Mouse (Mus musculus) neural tube, embryonic 11.5 days (tissue): Measurements from ENCODE around the gene Haus2. TPM values are rescaled to one million over a fixed set of nuclear protein-coding genes. Genes with fewer than 3 reads are reported as not detected.

Source experiments
- ATAC-seq: fragments of 200-750 bp; cut with Nextera tagmentation; 2 replicates; pipeline ENCODE4 v1.8.0; 2017; ENCODE audit warnings: moderate number of reproducible peaks, mild to moderate bottlenecking, moderate TSS enrichment, moderate library complexity; ENCODE audit not compliant: insufficient read depth, low FRiP score, low TSS enrichment
- DNase-seq: peaks from one replicate; pipeline ENCODE4 v3.0.0-alpha.2; 2015; ENCODE audit warnings: low spot score
- H3K27ac ChIP-seq: fragments of 300-500 bp; sonication (generic); 2 replicates; pipeline ENCODE4 v1.5.1; 2014; ENCODE audit warnings: low read depth, mild to moderate bottlenecking, low read length
- H3K27me3 ChIP-seq: fragments of 300-500 bp; sonication (generic); 2 replicates; pipeline ENCODE4 v1.6.1; 2014; ENCODE audit warnings: mild to moderate bottlenecking, low read length, mixed read lengths; ENCODE audit not compliant: control insufficient read depth, insufficient read depth
- H3K36me3 ChIP-seq: fragments of 300-500 bp; sonication (generic); 2 replicates; pipeline ENCODE4 v1.6.1; 2014; ENCODE audit warnings: mild to moderate bottlenecking, low read length, moderate library complexity, mixed read lengths; ENCODE audit not compliant: control insufficient read depth, insufficient read depth
- H3K4me1 ChIP-seq: fragments of 300-500 bp; sonication (generic); 2 replicates; pipeline ENCODE4 v1.6.1; 2014; ENCODE audit warnings: low read length, mixed read lengths; ENCODE audit not compliant: control insufficient read depth, insufficient read depth
- H3K4me2 ChIP-seq: fragments of 300-500 bp; sonication (generic); 2 replicates; pipeline ENCODE4 v1.6.1; 2014; ENCODE audit warnings: low read depth, mild to moderate bottlenecking, moderate library complexity
- H3K4me3 ChIP-seq: fragments of 300-500 bp; sonication (generic); 2 replicates; pipeline ENCODE4 v1.5.1; 2014; ENCODE audit warnings: low read depth, low read length
- H3K9ac ChIP-seq: fragments of 300-500 bp; sonication (generic); 2 replicates; pipeline ENCODE4 v1.6.1; 2014; ENCODE audit warnings: mild to moderate bottlenecking, low read length
- H3K9me3 ChIP-seq: fragments of 300-500 bp; sonication (generic); 2 replicates; pipeline ENCODE4 v1.6.1; 2016; ENCODE audit warnings: low read length; ENCODE audit not compliant: control insufficient read depth
- WGBS: fragments of 180-500 bp; shearing (Covaris S2); extraction: QIAGEN DNeasy Blood & Tissue Kit; methylation state at CpG from one replicate; pipeline ENCODE4 v1.1.7; 2014; 5-methylcytosine and 5-hydroxymethylcytosine counted together
- polyA plus RNA-seq: library from polyadenylated mRNA; unstranded; fragments of >200 nt; fragmentation: Nextera tagmentation; extraction: Ambion mirVana; gene quantifications from 2 replicates; pipeline ENCODE4 v1.2.1, GENCODE M21; 2014

Haus2 gene
- polyA plus RNA-seq, 1 experiment from 2014 or later: 35.7 TPM

DNA sequence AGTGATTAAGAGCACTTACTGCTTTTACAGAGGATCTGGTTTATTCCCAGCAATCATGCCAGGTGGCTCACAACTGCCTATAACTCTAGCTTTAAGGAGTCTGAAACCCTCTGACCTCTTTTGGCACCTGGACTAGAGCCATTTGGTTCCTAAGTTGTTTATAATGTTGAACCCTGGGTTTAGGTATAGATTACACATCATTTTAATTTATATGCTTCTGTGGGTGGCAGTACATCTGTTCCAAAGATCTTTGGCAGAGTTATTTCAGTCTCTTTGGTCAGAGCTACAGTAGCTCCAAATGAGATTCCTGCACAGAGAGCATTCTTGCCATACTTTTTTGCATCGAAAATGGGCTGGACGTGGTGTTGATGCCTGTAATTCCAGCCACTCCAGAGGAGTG is 11.4 kb upstream of the Haus2 start:
- H3K4me2 ChIP-seq: no peak overlapping the region
- DNase-seq (no peak), ATAC-seq (no peak)
- H3K9ac ChIP-seq: no peak overlapping the region
- H3K4me3 ChIP-seq: no peak overlapping the region
- no peaks in the 10 kb centered on the region for H3K27me3 ChIP-seq
- H3K36me3 ChIP-seq: peaks cover 11% of the 10 kb centered on the region; the same call in 1 of the 2 replicates
- no peak overlapping the region for H3K27ac ChIP-seq
- 92% methylated on average over 2 of the region's 2 CpGs for WGBS
- no peaks in the 10 kb centered on the region for H3K4me1 ChIP-seq
- H3K9me3 ChIP-seq: no peaks in the 10 kb centered on the region

GRCm38 (mm10) chr2:120599506-120599905 is 9.7 kb upstream of the Haus2 start:
- WGBS: 94% methylated on average over 4 of the region's 4 CpGs
- no peaks in the 10 kb centered on the region for H3K4me1 ChIP-seq
- H3K36me3 ChIP-seq: peaks cover 11% of the 10 kb centered on the region; the same call in 1 of the 2 replicates
- no peak overlapping the region for H3K9ac ChIP-seq
- no peak overlapping the region for H3K4me2 ChIP-seq
- no peak overlapping the region for H3K4me3 ChIP-seq
- no peaks in the 10 kb centered on the region for H3K9me3 ChIP-seq
- DNase-seq (no peak), ATAC-seq (no peak)
- H3K27ac ChIP-seq: no peak overlapping the region
- H3K27me3 ChIP-seq: no peaks in the 10 kb centered on the region

- H3K9me3 ChIP-seq: no peaks in the 10 kb centered on the region
- ATAC-seq (no peak), DNase-seq (no peak)
- 85% methylated on average over 6 of the region's 6 CpGs for WGBS
- H3K27ac ChIP-seq: no peak overlapping the region
- H3K36me3 ChIP-seq: no peaks in the 10 kb centered on the region
- H3K4me3 ChIP-seq: no peak overlapping the region
- H3K4me2 ChIP-seq: no peak overlapping the region
- peaks cover 10% of the 10 kb centered on the region for H3K4me1 ChIP-seq
- no peaks in the 10 kb centered on the region for H3K27me3 ChIP-seq
- H3K9ac ChIP-seq: no peak overlapping the region
Measured at GRCm38 (mm10) chr2:120606021-120606690, 3.0 kb upstream of the Haus2 start.

GRCm38 (mm10) chr2:120616279-120617163 is 7.3 kb downstream of the Haus2 start:
- H3K4me3 ChIP-seq: no peak overlapping the region
- H3K4me1 ChIP-seq: no peaks in the 10 kb centered on the region
- WGBS: 93% methylated on average over 5 of the region's 5 CpGs
- H3K4me2 ChIP-seq: no peak overlapping the region
- H3K9me3 ChIP-seq: no peaks in the 10 kb centered on the region
- DNase-seq: no peak
- H3K27ac ChIP-seq: no peak overlapping the region
- peaks cover 4% of the 10 kb centered on the region; the same call in 1 of the 2 replicates for H3K36me3 ChIP-seq
- H3K9ac ChIP-seq: no peak overlapping the region
- no peaks in the 10 kb centered on the region for H3K27me3 ChIP-seq
- no peak for ATAC-seq

- no peaks in the 10 kb centered on the region for H3K27me3 ChIP-seq
- 92% methylated on average over 1 of the region's 1 CpGs for WGBS
- peaks cover 4% of the 10 kb centered on the region; the same call in 1 of the 2 replicates for H3K36me3 ChIP-seq
- no peak overlapping the region for H3K9ac ChIP-seq
- no peak overlapping the region for H3K4me3 ChIP-seq
- ATAC-seq (no peak), DNase-seq (no peak)
- H3K27ac ChIP-seq: no peak overlapping the region
- no peaks in the 10 kb centered on the region for H3K4me1 ChIP-seq
- H3K9me3 ChIP-seq: no peaks in the 10 kb centered on the region
- no peak overlapping the region for H3K4me2 ChIP-seq
Measured at GRCm38 (mm10) chr2:120619538-120619937, 10.4 kb downstream of the Haus2 start.

GRCm38 (mm10) chr2:120622920-120623319 is 13.7 kb downstream of the Haus2 start:
- peaks cover 2% of the 10 kb centered on the region; the same call in 1 of the 2 replicates for H3K36me3 ChIP-seq
- H3K27ac ChIP-seq: no peak overlapping the region
- no peak overlapping the region for H3K9ac ChIP-seq
- ATAC-seq (no peak), DNase-seq (no peak)
- no peak overlapping the region for H3K4me3 ChIP-seq
- H3K9me3 ChIP-seq: no peaks in the 10 kb centered on the region
- no peaks in the 10 kb centered on the region for H3K27me3 ChIP-seq
- H3K4me1 ChIP-seq: no peaks in the 10 kb centered on the region
- no peak overlapping the region for H3K4me2 ChIP-seq

- Histone ChIP-seq H3K27ac (no peak overlapping the region; the same call in 1 of the 2 replicates), H3K4me3 (peak overlapping the region; percentile 19; the same call in 1 of the 2 replicates), H3K36me3 (no peaks in the 10 kb centered on the region), H3K4me2 (peak overlapping the region; percentile 38), H3K9ac (peak overlapping the region; percentile 7; the same call in 1 of the 2 replicates), H3K4me1 (no peaks in the 10 kb centered on the region), H3K9me3 (no peaks in the 10 kb centered on the region), H3K27me3 (no peaks in the 10 kb centered on the region)
- WGBS: 30% methylated on average over 9 of the region's 10 CpGs
- DNase-seq: no peak
- ATAC-seq: peak; percentile 35; the same call in 1 of the 2 replicates
Measured at GRCm38 (mm10) chr2:120628076-120628865, 19.1 kb downstream of the Haus2 start.

DNA sequence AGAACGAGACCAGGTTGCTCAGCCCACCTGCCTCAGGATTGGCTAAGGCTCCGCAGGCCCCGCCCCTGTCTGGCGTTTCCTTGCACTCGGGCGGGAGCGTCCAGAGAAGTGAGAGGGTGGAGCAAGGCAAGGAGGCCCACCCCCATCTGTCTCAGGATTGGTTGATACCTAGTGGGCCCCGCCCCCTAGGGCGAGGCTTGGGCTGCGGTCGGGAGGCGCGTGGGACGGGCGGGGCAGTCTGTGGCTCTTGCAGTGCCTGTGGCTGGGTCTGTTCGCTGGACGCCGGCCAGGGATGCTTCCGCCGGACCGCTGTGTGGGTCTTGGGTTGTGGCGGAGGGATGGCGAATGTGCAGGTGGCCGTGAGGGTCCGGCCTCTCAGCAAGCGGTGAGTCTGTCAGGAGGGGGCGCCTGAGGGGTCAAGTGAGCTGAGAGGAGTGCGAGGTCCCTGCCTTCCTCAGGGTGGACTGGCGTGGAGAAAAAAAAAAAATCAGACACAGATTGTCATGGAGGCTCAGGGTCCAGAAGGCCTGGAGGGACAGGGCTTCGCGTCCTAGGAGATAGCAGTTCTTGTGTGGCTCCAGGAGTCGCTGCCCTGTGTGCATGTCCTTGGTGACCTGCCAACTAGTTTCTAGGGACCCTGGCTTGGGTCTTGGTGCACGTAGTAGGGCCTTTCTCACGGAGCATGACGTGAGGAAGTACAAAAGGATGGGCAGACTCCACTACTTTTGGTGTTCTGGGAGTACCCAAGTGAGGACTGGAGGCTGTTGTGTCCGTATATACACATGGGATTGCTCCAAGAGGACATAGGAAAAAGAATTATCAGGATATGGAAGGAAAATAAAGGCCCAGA is 19.9 kb downstream of the Haus2 start, which contains the start of gene Stard9:
Gene Stard9 (plus strand): TSS at position 236 of the 850 bp plus-strand sequence.
- peak within 1 kb of the TSS; percentile 52 for H3K9ac ChIP-seq
- DNase-seq (peak; percentile 99), ATAC-seq (peak; percentile 99)
- H3K4me3 ChIP-seq: peak within 1 kb of the TSS; percentile 43
- 3% methylated on average over 36 of the region's 36 CpGs for WGBS
- H3K4me2 ChIP-seq: peak within 1 kb of the TSS; percentile 60
- no peaks in the 10 kb centered on the region for H3K4me1 ChIP-seq
- H3K27ac ChIP-seq: no peak within 1 kb of the TSS; the same call in 1 of the 2 replicates
- H3K9me3 ChIP-seq: no peaks in the 10 kb centered on the region
- no peaks in the 10 kb centered on the region for H3K36me3 ChIP-seq
- H3K27me3 ChIP-seq: no peaks in the 10 kb centered on the region
